Mouse (Mus musculus) c-Kit-positive CD71-positive TER-119-positive erythroid progenitor cells, embryonic 14.5 days (primary cell): ENCODE measurements at regions not wholly inside any gene's neighbourhood (a gene's known extent, or its start where the extent isn't known, plus 50 kb on each side); places are given as distances from the start of the nearest gene placed in this dataset.

Source experiments
- DNase-seq: peaks from one replicate; pipeline ENCODE4 v3.0.0-alpha.2; 2013; ENCODE audit warnings: low spot score

GRCm38 (mm10) chr2:169133855-169134254 is 178.5 kb upstream of the Zfp64 start:
- DNase-seq = no peak

DNA sequence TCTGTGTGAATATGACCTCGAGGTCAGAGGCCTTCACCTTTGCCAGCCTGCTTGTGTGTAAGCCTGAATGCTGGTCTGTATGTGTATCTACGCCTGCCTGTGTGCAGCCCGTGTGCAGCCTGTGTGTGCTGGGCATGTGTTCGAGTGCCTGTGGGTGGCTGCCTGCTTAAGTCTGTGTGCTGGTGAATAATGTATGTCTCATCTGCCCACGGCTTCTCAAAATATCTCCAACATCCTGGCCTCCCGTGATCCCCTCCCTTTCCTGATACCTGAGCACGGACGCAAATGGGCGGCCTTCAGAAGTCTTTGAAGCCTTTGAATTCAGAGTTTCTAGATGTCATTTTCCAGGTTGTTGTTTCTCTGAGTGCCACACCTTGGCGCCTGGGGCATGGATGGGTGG is 170.1 kb upstream of the Zfp64 start:
- DNase-seq = no peak

- DNase-seq = no peak
These were observed 167.5 kb upstream of the Zfp64 start for GRCm38 (mm10) chr2:169122887-169123286.

GRCm38 (mm10) chr2:169116841-169117240 is 161.5 kb upstream of the Zfp64 start:
- no peak for DNase-seq

DNA sequence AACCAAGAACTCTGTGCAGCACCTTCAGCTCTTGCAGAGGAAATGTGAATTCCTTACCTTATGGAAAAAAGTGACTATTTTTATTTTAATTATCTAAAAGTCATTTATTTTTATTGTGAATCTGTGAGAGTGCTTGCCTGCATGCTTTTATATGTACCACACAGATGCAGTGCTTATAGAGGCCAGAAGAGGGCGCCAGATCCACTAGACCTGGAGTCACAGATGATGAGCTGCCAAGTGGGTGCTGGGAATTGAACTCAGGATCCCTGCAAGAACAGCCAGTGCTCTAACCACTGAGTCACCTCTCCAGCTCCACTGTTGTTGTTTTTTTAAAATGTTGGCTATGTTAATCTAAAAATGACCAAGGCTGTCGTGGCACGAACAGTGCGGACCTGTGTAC is 153.7 kb upstream of the Zfp64 start:
- peak; percentile 1 for DNase-seq

DNA sequence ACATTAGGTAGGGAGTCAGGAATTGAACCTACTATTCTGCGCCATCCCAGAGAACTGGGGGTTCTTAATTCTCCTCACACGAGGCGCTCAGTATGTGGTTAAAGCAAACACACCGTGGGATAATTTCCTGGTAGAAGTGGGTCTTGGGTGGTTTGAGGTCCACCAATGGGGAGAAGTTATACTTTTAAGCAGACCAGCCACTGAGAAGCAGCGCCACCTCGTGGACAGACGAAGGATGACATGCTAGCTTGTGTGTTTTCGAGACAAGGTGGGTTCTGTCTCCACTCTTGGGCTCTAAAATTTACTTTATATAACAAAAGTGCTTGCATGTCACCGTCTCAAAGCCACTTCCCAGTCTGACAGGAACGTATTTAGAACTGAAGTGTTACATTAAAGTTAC is 152.7 kb upstream of the Zfp64 start:
- peak; percentile 4 for DNase-seq

DNA sequence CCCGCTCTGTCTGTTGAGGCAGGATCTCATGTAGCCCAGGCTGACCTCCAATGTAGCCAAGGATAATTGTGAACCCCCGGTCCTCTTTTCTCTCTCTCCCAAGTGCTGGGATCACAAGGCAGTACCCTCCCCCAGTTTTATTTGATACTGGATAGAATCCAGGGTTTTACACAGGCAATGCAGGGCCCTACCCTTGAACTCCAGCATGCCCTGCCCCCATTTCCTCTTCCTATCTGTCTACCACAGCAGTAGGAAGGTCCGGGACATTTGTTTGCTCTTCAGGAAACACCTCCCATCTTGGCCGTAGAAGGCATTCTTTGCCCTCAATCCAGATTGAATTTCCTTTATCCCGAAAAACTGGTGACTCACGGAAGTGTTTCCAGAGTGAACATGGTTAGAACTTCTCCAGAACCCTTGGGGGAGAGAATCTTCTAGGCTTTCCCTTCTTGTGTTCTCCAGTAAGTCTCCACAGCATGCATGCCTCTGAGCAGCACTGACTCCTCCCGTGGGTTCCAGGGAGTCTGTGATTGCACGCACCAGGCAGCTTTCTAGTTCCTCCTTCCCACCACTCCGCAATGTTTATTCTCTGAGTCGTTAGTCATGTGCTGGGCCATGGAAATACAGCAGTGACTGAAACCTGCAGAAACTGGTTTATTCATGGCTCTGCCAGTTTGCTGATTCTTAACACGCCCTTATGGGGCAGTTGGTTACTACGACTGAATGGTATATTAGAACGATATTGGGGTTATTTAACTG is 146.3 kb upstream of the Zfp64 start:
- no peak for DNase-seq

DNA sequence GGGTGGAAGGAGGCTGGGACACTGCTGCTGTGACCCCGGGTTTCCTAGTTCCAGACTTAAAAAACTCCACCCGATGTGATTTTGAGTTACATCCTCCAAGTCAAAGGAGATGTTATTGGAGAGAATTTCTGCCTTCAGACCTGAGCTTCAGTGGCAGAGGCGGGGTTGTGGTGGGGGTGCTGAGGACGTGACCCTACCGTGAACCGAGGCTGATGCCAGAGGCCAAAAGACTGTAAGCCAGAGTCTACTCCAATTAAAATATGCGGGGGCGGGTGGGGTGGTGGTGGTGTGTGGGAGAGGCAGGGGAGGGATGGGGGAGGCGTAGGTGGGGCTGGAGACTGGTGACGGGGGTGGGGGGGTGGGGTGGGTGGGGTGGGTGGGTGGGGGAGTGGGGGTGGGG is 145.1 kb upstream of the Zfp64 start:
- no peak for DNase-seq

GRCm38 (mm10) chr2:169099678-169100077 is 144.3 kb upstream of the Zfp64 start:
- DNase-seq = no peak

DNA sequence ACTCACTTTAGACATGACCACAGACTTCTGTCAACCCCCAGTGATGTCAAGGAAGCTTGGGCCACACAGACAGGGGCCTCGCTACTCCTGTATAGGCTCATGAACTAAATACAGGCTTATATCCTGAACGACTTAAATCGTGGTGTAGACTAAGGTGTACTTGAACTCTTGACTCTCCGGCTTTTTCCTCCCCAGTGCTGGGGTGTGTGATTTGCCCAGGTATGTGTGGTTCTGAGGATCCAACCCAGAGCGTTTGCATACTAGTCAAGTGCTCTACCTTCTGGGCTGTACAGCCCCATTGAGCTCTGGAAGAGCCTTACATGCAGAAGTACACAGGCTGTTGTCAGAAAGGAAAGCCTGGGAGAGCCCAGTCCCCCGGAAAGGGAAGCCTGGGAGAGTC is 143.2 kb upstream of the Zfp64 start:
- DNase-seq = no peak

GRCm38 (mm10) chr2:169094011-169094754 is 138.8 kb upstream of the Zfp64 start:
- DNase-seq = no peak

DNA sequence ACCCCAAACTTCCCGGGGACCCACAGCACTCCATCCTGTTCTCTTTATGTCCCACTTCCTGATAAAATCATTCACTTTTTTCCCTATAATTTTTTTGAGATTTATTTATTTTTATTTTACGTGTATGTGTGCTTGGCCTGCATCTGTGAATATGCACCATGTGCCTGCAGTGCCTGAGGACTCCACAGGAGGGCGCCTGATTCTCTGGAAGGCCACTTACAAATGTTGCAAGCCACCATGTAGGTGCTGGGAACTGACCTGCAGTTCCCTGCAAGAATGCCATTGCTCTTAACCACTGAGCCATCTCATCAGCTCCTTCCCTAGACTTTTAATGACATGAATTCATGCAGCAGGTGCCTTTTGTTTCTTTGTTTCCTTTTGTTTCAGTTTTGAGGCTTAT is 134.9 kb upstream of the Zfp64 start:
- no peak for DNase-seq

- no peak for DNase-seq
These were observed 133.6 kb upstream of the Zfp64 start for GRCm38 (mm10) chr2:169088870-169089484.

DNA sequence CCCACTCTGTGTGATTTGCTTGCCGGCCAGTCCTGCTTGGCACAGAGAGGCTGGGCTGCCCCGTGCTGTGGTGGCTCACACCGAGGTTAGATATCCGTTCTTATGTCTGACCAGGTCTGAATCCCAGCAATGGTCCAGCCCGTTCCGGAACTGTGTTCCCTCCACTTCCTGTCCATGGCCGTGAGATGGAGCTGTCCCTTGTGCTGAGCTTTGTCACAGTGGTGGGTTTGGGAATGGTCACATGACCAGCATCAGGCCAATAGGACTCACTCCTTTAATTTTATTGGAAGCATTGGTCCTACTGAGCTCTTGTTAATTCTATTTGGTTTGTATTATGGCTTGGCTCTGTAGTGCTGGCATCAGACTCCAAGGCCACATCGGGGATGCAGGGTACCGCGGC is 132.9 kb upstream of the Zfp64 start:
- no peak for DNase-seq

DNA sequence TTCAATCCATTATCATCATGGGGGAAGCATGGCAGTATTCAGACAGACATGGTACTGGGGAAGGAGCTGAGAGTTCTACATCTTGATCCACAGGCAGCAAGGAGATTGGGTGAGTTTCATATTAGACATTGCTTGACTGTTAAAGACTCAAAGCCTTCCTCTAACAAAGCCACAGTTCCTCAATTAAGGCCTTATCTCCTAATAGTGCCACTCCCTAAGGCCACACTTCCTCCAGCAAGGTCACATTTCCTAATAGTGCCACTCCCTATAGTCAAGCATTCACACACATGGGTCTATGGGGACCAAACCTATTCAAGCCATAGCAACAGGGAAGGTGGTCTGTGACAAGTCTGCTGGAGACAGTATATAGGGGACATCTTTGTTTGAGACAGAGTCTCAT is 115.9 kb upstream of the Zfp64 start:
- DNase-seq = no peak

- no peak for DNase-seq
These were observed 109.8 kb upstream of the Zfp64 start for GRCm38 (mm10) chr2:169065166-169065698.

DNA sequence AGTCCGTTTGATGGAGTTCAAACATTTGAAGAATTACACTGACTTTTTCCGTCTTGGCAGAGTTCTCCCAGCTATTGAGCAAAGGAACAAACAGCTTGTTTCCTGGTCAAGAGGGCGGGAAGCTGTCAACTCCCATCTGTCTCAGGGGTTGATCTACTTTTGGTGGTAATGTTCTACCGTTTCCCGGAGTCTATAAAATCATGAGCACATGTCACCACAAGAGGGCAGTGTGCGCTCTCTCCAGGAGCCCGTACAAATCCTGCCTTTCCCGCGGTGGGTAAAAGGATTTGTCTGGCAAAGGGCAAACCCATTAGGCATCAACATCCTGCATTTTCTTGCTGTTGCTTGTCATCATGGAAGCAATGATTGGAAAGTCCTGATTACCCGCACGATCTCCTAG is 106.1 kb upstream of the Zfp64 start:
- DNase-seq = peak; percentile 17

GRCm38 (mm10) chr2:169060495-169060894 is 105.1 kb upstream of the Zfp64 start:
- DNase-seq = no peak

GRCm38 (mm10) chr2:169057831-169058230 is 102.4 kb upstream of the Zfp64 start:
- DNase-seq = no peak

DNA sequence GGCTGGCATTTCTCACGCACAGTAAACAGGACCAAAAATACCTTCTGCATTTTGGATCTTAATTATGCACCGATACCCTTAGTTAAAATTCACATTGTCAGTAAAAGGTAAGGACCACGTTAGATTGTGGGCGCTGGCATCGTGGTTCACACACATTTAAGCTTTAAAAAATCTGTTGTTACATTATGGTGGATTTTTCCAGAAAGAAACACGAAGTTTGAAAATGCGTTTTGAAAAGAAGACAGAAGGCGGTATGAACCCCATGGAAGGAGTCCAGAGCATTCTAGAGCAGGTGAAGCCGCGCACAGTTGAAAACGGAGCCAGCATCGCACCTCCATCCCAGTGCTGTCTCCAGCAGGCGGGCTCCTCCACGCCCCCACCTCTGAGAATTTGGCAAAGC is 94.6 kb upstream of the Zfp64 start:
- DNase-seq = no peak

- DNase-seq = no peak
These were observed 86.4 kb upstream of the Zfp64 start for GRCm38 (mm10) chr2:169041748-169042147.

- DNase-seq = no peak
These were observed 82.6 kb upstream of the Zfp64 start for GRCm38 (mm10) chr2:169037975-169038374.

- no peak for DNase-seq
These were observed 82.1 kb upstream of the Zfp64 start for GRCm38 (mm10) chr2:169037519-169037918.
